Mouse (Mus musculus): ENCODE measurements at regions not wholly inside any gene's neighbourhood (a gene's known extent, or its start where the extent isn't known, plus 50 kb on each side); places are given as distances from the start of the nearest gene placed in this dataset.

DNA sequence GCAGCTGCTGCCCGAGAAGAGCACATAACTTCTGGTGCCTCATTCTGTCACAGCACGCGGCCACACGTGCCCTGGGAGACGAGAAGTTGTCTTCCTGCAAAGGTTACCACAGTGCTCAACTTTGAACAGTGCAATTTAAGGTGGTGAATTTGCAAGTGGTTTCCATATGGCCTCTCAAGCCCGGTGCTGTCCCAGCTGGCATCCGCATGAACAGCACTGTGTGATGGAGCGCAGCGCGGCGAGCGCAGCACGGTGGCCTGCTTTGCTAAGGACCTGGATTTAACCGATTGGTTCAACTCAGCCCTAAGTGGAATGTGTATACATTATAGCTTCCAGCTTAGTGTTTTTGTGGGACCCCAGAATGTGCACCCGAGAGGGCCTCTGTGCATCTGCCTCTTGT lies 89.6 kb upstream of the Arglu1 start:
- H3K9ac ChIP-seq (ENCODE audit: low read length): no peak overlapping the region
- no peak overlapping the region for H3K4me2 ChIP-seq
- H3K36me3 ChIP-seq (ENCODE audit: control insufficient read depth, insufficient read depth, low read length): no peaks in the 10 kb centered on the region
- 0 out of 2 replicates have a peak, but pooled peaks have one; percentile 38 for ATAC-seq (ENCODE audit: low FRiP score)
- no peak for DNase-seq (ENCODE audit: low spot score, missing footprints)
- no peaks in the 10 kb centered on the region for H3K27me3 ChIP-seq (ENCODE audit: control insufficient read depth, insufficient read depth, low read length)
- no peaks in the 10 kb centered on the region for H3K9me3 ChIP-seq (ENCODE audit: control insufficient read depth, low read length)
- no peaks in the 10 kb centered on the region for H3K4me1 ChIP-seq (ENCODE audit: control insufficient read depth, insufficient read depth, low read length)
- WGBS: 54% methylated on average over 15 of the region's 15 CpGs
- H3K27ac ChIP-seq (ENCODE audit: low read depth, low read length): no peak overlapping the region
- no peak overlapping the region for H3K4me3 ChIP-seq (ENCODE audit: low read depth, low read length)

- no peak overlapping the region for H3K4me2 ChIP-seq
Observed at GRCm38 (mm10) chr8:8774496-8775015, 84.2 kb upstream of the Arglu1 start.

GRCm38 (mm10) chr8:8772424-8772823 lies 82.1 kb upstream of the Arglu1 start:
- Histone ChIP-seq H3K4me2 (no peak overlapping the region), H3K4me1 (ENCODE audit: control insufficient read depth, insufficient read depth, low read length) (no peaks in the 10 kb centered on the region), H3K27ac (ENCODE audit: low read depth, low read length) (no peak overlapping the region), H3K27me3 (ENCODE audit: control insufficient read depth, insufficient read depth, low read length) (no peaks in the 10 kb centered on the region), H3K9ac (ENCODE audit: low read length) (no peak overlapping the region), H3K36me3 (ENCODE audit: control insufficient read depth, insufficient read depth, low read length) (no peaks in the 10 kb centered on the region), H3K4me3 (ENCODE audit: low read depth, low read length) (no peak overlapping the region), H3K9me3 (ENCODE audit: control insufficient read depth, low read length) (no peaks in the 10 kb centered on the region)
- no peak for ATAC-seq (ENCODE audit: low FRiP score)
- 84% methylated on average over 5 of the region's 5 CpGs for WGBS
- no peak for DNase-seq (ENCODE audit: low spot score, missing footprints)

More at GRCm38 (mm10) chr8:8774496-8775015, 84.2 kb upstream of the Arglu1 start:
- H3K27ac ChIP-seq (ENCODE audit: low read depth, low read length): no peak overlapping the region
- ATAC-seq (ENCODE audit: low FRiP score) (no peak), DNase-seq (ENCODE audit: low spot score, missing footprints) (no peak)
- no peaks in the 10 kb centered on the region for H3K36me3 ChIP-seq (ENCODE audit: control insufficient read depth, insufficient read depth, low read length)
- H3K4me3 ChIP-seq (ENCODE audit: low read depth, low read length): no peak overlapping the region
- H3K9ac ChIP-seq (ENCODE audit: low read length): no peak overlapping the region
- no peaks in the 10 kb centered on the region for H3K9me3 ChIP-seq (ENCODE audit: control insufficient read depth, low read length)
- 16% methylated on average over 5 of the region's 5 CpGs for WGBS
- H3K27me3 ChIP-seq (ENCODE audit: control insufficient read depth, insufficient read depth, low read length): no peaks in the 10 kb centered on the region
- H3K4me1 ChIP-seq (ENCODE audit: control insufficient read depth, insufficient read depth, low read length): no peaks in the 10 kb centered on the region

- 76% methylated on average over 8 of the region's 8 CpGs for WGBS
- ATAC-seq (ENCODE audit: low FRiP score): no peak
- H3K27ac ChIP-seq (ENCODE audit: low read depth, low read length): no peak overlapping the region
Observed at GRCm38 (mm10) chr8:8770397-8770796, 80.1 kb upstream of the Arglu1 start.

GRCm38 (mm10) chr8:8762354-8762753 lies 72.0 kb upstream of the Arglu1 start:
- Histone ChIP-seq H3K27me3 (ENCODE audit: control insufficient read depth, insufficient read depth, low read length) (no peaks in the 10 kb centered on the region), H3K27ac (ENCODE audit: low read depth, low read length) (no peak overlapping the region), H3K4me3 (ENCODE audit: low read depth, low read length) (no peak overlapping the region), H3K9ac (ENCODE audit: low read length) (no peak overlapping the region), H3K4me2 (no peak overlapping the region), H3K4me1 (ENCODE audit: control insufficient read depth, insufficient read depth, low read length) (no peaks in the 10 kb centered on the region), H3K36me3 (ENCODE audit: control insufficient read depth, insufficient read depth, low read length) (no peaks in the 10 kb centered on the region), H3K9me3 (ENCODE audit: control insufficient read depth, low read length) (no peaks in the 10 kb centered on the region)
- ATAC-seq (ENCODE audit: low FRiP score): no peak
- WGBS: 76% methylated on average over 12 of the region's 12 CpGs
- DNase-seq (ENCODE audit: low spot score, missing footprints): no peak

More at GRCm38 (mm10) chr8:8770397-8770796, 80.1 kb upstream of the Arglu1 start:
- Histone ChIP-seq H3K9ac (ENCODE audit: low read length) (no peak overlapping the region), H3K36me3 (ENCODE audit: control insufficient read depth, insufficient read depth, low read length) (no peaks in the 10 kb centered on the region), H3K4me2 (no peak overlapping the region), H3K4me1 (ENCODE audit: control insufficient read depth, insufficient read depth, low read length) (no peaks in the 10 kb centered on the region), H3K9me3 (ENCODE audit: control insufficient read depth, low read length) (no peaks in the 10 kb centered on the region), H3K27me3 (ENCODE audit: control insufficient read depth, insufficient read depth, low read length) (no peaks in the 10 kb centered on the region), H3K4me3 (ENCODE audit: low read depth, low read length) (no peak overlapping the region)
- DNase-seq (ENCODE audit: low spot score, missing footprints): no peak

DNA sequence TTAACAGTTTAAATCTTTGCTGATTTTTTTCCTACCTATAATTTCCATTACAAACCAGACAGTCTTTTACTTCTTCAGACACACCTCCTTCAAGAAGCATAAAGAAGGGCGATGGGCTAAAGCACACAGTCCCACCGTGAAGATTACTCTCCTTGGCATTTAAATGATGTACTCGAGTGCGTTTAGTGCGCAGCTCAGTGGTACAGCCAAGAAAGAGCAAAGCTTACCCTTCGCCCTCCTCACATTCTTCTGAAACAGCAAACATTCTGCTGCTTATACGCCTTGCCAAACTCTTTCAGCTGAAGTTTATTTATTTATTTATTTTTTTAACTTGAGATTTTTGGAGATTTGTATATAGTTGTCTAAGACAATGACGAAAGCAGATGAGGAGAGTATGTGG lies 68.0 kb upstream of the Arglu1 start:
- H3K36me3 ChIP-seq (ENCODE audit: control insufficient read depth, insufficient read depth, low read length): no peaks in the 10 kb centered on the region
- no peak overlapping the region for H3K4me2 ChIP-seq
- no peak overlapping the region for H3K27ac ChIP-seq (ENCODE audit: low read depth, low read length)
- DNase-seq (ENCODE audit: low spot score, missing footprints): peak; percentile 69
- H3K9ac ChIP-seq (ENCODE audit: low read length): no peak overlapping the region
- no peak for ATAC-seq (ENCODE audit: low FRiP score)
- no peaks in the 10 kb centered on the region for H3K4me1 ChIP-seq (ENCODE audit: control insufficient read depth, insufficient read depth, low read length)
- H3K4me3 ChIP-seq (ENCODE audit: low read depth, low read length): no peak overlapping the region
- no peaks in the 10 kb centered on the region for H3K27me3 ChIP-seq (ENCODE audit: control insufficient read depth, insufficient read depth, low read length)
- no peaks in the 10 kb centered on the region for H3K9me3 ChIP-seq (ENCODE audit: control insufficient read depth, low read length)
- 85% methylated on average over 8 of the region's 8 CpGs for WGBS

DNA sequence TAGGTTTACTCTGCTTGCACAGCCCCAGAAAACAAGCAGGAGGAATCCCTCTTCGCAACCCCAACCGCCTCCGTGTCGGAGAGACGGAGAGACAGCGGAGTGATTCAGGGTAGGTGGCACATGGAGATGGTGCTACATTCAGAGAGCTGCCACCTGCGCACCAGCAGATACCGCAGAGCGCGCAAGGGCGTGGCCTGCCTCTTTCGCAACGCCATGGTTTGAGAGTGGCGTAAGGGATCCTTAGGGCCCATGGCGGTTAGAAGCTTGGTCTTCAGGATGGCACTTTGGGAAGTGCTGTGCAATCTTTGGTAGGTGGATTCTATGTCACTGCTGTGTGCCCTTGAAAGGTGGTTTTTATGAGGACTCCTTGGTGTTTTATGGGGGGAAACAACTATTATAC lies 60.9 kb upstream of the Arglu1 start:
- Histone ChIP-seq H3K4me2 (no peak overlapping the region), H3K4me1 (ENCODE audit: control insufficient read depth, insufficient read depth, low read length) (no peaks in the 10 kb centered on the region), H3K9me3 (ENCODE audit: control insufficient read depth, low read length) (no peaks in the 10 kb centered on the region), H3K27ac (ENCODE audit: low read depth, low read length) (no peak overlapping the region), H3K9ac (ENCODE audit: low read length) (no peak overlapping the region), H3K4me3 (ENCODE audit: low read depth, low read length) (no peak overlapping the region), H3K27me3 (ENCODE audit: control insufficient read depth, insufficient read depth, low read length) (no peaks in the 10 kb centered on the region), H3K36me3 (ENCODE audit: control insufficient read depth, insufficient read depth, low read length) (no peaks in the 10 kb centered on the region)
- WGBS: 93% methylated on average over 15 of the region's 15 CpGs
- ATAC-seq (ENCODE audit: low FRiP score) (no peak), DNase-seq (ENCODE audit: low spot score, missing footprints) (no peak)

DNA sequence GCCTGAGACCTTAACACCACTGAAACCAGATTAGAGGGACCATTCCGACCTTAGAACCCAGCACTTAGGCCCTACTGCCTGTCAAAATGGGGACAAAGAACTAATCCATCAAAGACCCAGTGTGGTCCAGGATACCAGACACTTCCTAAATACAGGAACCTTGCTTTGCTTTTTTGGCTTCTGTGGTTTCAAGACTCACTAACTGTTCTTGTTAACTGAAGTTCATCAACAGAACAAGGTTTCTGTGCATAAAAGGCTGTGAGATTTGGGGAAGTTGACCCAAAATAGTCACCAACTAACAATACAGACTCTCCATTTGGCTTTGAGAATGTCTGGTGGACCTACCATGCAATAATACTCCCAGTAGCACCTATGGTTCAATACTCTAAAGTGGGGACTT lies 56.4 kb upstream of the Arglu1 start:
- no peaks in the 10 kb centered on the region for H3K9me3 ChIP-seq (ENCODE audit: control insufficient read depth, low read length)
- no peak overlapping the region for H3K9ac ChIP-seq (ENCODE audit: low read length)
- no peak overlapping the region for H3K4me3 ChIP-seq (ENCODE audit: low read depth, low read length)
- no peak overlapping the region for H3K27ac ChIP-seq (ENCODE audit: low read depth, low read length)
- 66% methylated on average over 1 of the region's 1 CpGs for whole genome bisulfite sequencing
- H3K36me3 ChIP-seq (ENCODE audit: control insufficient read depth, insufficient read depth, low read length): no peaks in the 10 kb centered on the region
- no peaks in the 10 kb centered on the region for H3K27me3 ChIP-seq (ENCODE audit: control insufficient read depth, insufficient read depth, low read length)
- ATAC-seq (ENCODE audit: low FRiP score) (no peak), DNase-seq (ENCODE audit: low spot score, missing footprints) (no peak)
- H3K4me2 ChIP-seq: no peak overlapping the region
- H3K4me1 ChIP-seq (ENCODE audit: control insufficient read depth, insufficient read depth, low read length): no peaks in the 10 kb centered on the region

GRCm38 (mm10) chr8:8745615-8746285 lies 55.4 kb upstream of the Arglu1 start:
- whole genome bisulfite sequencing: 86% methylated on average over 9 of the region's 9 CpGs
- H3K4me3 ChIP-seq (ENCODE audit: low read depth, low read length): no peak overlapping the region
- H3K4me2 ChIP-seq: no peak overlapping the region
- ATAC-seq (ENCODE audit: low FRiP score): no peak
- H3K27ac ChIP-seq (ENCODE audit: low read depth, low read length): no peak overlapping the region
- no peaks in the 10 kb centered on the region for H3K27me3 ChIP-seq (ENCODE audit: control insufficient read depth, insufficient read depth, low read length)
- no peak overlapping the region for H3K9ac ChIP-seq (ENCODE audit: low read length)
- H3K4me1 ChIP-seq (ENCODE audit: control insufficient read depth, insufficient read depth, low read length): no peaks in the 10 kb centered on the region
- no peak for DNase-seq (ENCODE audit: low spot score, missing footprints)
- no peaks in the 10 kb centered on the region for H3K36me3 ChIP-seq (ENCODE audit: control insufficient read depth, insufficient read depth, low read length)
- no peaks in the 10 kb centered on the region for H3K9me3 ChIP-seq (ENCODE audit: control insufficient read depth, low read length)

Data from midbrain, embryonic 11.5 days (tissue).